ENCODE assay signal across 8 mouse cellular contexts in the genomic region with DNA sequence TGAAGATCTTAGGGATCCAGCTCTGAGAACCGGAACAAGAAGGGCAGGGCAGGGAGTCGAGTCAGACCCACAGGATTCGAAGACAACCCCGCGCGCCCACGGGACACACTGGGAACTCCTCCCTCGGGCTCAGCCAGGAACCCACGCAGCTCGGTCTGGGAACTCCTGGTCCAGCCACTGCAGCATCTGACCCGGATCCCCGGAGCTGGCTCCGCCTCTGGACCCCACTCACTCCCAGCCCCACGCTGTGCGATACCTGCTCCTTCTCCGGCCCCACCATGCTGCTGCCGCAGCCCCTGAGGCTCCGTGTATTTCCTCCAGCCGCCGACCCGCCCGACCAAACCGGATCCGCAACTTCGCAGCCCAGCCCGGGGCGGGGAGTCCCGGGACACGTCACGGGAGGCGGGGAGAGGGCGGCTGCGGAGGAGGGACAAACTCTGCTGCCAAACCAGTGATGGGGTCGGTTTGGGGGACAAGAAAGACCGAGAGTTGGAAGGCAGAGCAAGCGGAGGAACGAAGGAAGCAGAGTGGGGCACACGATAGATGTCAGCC. TPM values are rescaled to one million over a fixed set of nuclear protein-coding genes. Genes with fewer than 3 reads are reported as not detected.
DNase-seq lines count a peak whose midpoint lies in the region; TF ChIP-seq lines count a peak whose summit lies in the region.

TSS of gene Trpm4 (minus strand) at position 350 of the 552 bp plus-strand sequence.

- TF ChIP-seq CTCF in cortical plate, adult 2 months (IDR thresholded peaks at IDR 0.05; ENCODE audit: extremely low read depth, insufficient read depth, low read length), result no peak

- intact Hi-C loops in gastrocnemius, postnatal 14 days (cut with DNase I; ENCODE audit: low total_unique reads), result no loop called here
- intact Hi-C loops in left cerebral cortex, postnatal 36 days (cut with DNase I), result no loop called here

- peak; percentile 56 for DNase-seq in adipocyte (ENCODE audit: low spot score)
- DNase-seq in gastrocnemius, postnatal 14 days, result peak; percentile 92
- DNase-seq in induced T-regulatory cell, adult 2 months (ENCODE audit: low read depth), result peak; percentile 92
- DNase-seq in left cerebral cortex, postnatal 36 days (ENCODE audit: low spot score in 2 of 2), result peak; percentile 77 to 81
- DNase-seq in mesoderm, embryonic 11.5 days (ENCODE audit: low read depth, low spot score), result peak; percentile 76
- peak; percentile 83 for DNase-seq in skeletal muscle tissue, adult 2 months (ENCODE audit: low read depth, low spot score)
- no peak for DNase-seq in c-Kit-positive CD71-positive TER-119-positive erythroid progenitor cells, embryonic 14.5 days (ENCODE audit: low spot score)

- peaks cover 2% of the 10 kb centered on the region; the same call in 1 of the 2 replicates for H3K4me1 ChIP-seq in cortical plate, adult 2 months (ENCODE audit: control insufficient read depth, insufficient read depth, low read length)

- peak within 1 kb of the TSS; percentile 20; the same call in 1 of the 2 replicates for H3K27ac ChIP-seq in cortical plate, adult 2 months (ENCODE audit: insufficient read depth, low read length)

- peak within 1 kb of the TSS; percentile 62 for H3K4me3 ChIP-seq in cortical plate, adult 2 months (ENCODE audit: insufficient read depth, low read length)

- TF ChIP-seq POLR2A in cortical plate, adult 2 months (IDR thresholded peaks at IDR 0.05; ENCODE audit: extremely low read depth, insufficient read depth, low read length), result no peak

RNA-seq across cellular contexts. Expression of gene Trpm4, which starts in this region (rescaled TPM):
- 29.1 and 35.1 TPM in 2 replicates for polyA plus RNA-seq in cortical plate, adult 2 months (2012; rRNA removed)
- total RNA-seq in gastrocnemius, postnatal 14 days (2021), result 10 to 100 TPM; 23.5 to 24.5 TPM
- total RNA-seq in left cerebral cortex, postnatal 36 days (2021), result 10 to 100 TPM; 18.0 to 20.9 TPM
